Mouse (Mus musculus) bone marrow macrophage, adult 2 months (primary cell): ENCODE data around the gene Mslnl.

ENCODE experiments used
- CTCF ChIP-seq: IDR thresholded peaks from 2 replicates; pipeline ENCODE4 v1.5.1; 2012; ENCODE audit warnings: low read depth, mild to moderate bottlenecking, low read length, moderate library complexity
- POLR2A ChIP-seq: IDR thresholded peaks from 2 replicates; pipeline ENCODE4 v1.6.1; 2012; ENCODE audit warnings: mild to moderate bottlenecking, low read depth, low read length, borderline replicate concordance

DNA sequence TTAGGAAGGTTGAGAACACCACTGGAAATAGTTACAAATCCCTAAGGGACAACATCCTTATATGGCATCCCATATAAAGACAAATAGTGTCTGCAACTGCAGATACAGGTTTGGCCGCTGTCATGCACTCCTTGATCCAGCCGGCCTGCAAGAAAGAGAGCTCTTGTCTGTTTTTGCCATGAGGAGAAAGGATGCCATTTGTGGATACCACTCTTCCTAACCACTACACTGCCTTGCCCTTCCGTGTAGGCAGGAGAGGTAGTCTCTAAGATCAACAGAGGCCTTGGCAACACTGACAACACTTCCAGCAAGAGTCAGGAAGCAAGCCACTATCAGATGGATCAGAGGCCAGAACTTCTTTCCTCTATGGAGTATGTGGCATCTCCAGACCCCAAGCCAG is 50.4 kb downstream of the Mslnl start, which contains the start of gene Ccdc78:
- TF ChIP-seq POLR2A (no peak), CTCF (no peak)
